Mouse (Mus musculus): ENCODE measurements around the gene Csrnp2. TPM values are rescaled to one million over a fixed set of nuclear protein-coding genes. Genes with fewer than 3 reads are reported as not detected.

Csrnp2 gene
- polyA plus RNA-seq, 1 experiment from 2014 or later: 4.7 TPM

DNA sequence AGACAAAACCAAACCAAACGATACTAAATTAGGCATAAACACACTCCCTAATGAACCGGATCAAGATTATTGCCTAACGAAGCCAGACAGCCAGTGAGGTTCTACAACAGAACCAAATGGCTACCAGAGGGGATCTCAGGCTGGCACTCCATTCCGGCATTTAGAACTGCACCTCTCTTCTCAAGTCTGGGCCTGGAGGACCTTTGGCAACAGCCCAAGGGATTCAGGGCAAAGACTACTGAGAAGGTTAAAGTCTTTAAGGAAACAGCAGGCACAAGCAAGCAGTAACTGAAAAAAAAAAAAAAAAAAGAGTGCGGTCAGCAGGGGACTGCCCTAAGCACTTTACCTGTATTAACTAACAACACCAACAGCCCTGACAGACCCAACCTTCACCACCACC, 33.2 kb downstream of the Csrnp2 start:
- Histone ChIP-seq H3K36me3 (ENCODE audit: insufficient read depth, low read length) (no peaks in the 10 kb centered on the region), H3K27ac (ENCODE audit: low read length) (no peak overlapping the region), H3K4me3 (ENCODE audit: low read depth, low read length) (no peak overlapping the region), H3K27me3 (replicated peaks; ENCODE audit: insufficient read depth, low read length) (no peaks in the 10 kb centered on the region), H3K4me2 (replicated peaks; ENCODE audit: low read depth, low read length) (no peak overlapping the region), H3K9ac (replicated peaks; ENCODE audit: low read depth) (no peak overlapping the region), H3K9me3 (ENCODE audit: low read length) (no peaks in the 10 kb centered on the region), H3K4me1 (ENCODE audit: insufficient read depth, low read depth, low read length) (no peaks in the 10 kb centered on the region)
- WGBS: 80% methylated on average over 5 of the region's 5 CpGs
- DNase-seq (ENCODE audit: low spot score): no peak
- no peak for TF ChIP-seq EP300 (IDR thresholded peaks at IDR 0.05)
- no peak for TF ChIP-seq CTCF (IDR thresholded peaks at IDR 0.05)
- ATAC-seq: no peak

DNA sequence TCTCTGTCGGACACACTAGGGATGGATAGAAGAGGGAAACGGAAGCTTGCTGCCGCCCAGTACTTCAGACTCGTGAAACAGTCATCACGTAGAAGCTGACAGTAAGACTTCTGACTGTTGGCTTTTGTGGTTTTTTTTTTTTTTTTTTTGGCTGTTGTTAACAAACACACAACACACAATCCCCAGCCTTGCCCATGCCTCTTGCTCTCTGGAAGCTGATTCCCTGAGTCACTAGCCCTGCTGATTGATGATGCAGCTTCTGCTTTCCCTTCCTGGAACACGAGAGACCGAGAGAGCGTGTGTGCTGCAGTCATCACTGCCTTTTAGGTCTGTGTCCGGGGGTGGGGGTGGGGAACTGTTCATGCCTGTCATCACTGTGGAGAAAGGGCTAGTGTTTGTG, 33.6 kb downstream of the Csrnp2 start:
- H3K27ac ChIP-seq (ENCODE audit: low read length): no peak overlapping the region
- no peak for ATAC-seq

DNA sequence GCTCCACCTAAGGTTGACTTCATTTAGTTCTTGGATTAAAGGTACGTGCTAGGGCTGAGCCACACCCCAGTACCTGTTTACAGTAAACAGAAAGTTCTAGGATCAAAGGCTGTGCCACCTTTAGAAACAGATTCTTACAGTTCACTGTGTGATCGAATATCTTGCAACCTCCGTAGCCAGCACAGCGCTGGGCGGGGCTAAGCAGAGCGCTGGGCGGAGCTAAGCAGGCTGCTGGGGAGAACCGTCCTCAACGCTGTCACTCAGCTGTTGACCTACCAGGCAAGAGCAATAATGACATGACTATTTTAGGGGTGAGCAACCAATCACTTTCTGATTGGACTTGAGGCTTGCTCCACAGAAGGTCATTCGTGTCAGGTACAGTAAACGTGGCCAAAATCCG, 34.3 kb downstream of the Csrnp2 start:
- H3K9ac ChIP-seq (replicated peaks; ENCODE audit: low read depth): no peak overlapping the region
- H3K36me3 ChIP-seq (ENCODE audit: insufficient read depth, low read length): no peaks in the 10 kb centered on the region
- H3K27ac ChIP-seq (ENCODE audit: low read length): no peak overlapping the region
- no peaks in the 10 kb centered on the region for H3K4me1 ChIP-seq (ENCODE audit: insufficient read depth, low read depth, low read length)
- peak overlapping the region; percentile 25; the same call in 1 of the 2 replicates for H3K4me2 ChIP-seq (replicated peaks; ENCODE audit: low read depth, low read length)
- TF ChIP-seq CTCF (IDR thresholded peaks at IDR 0.05): no peak
- no peak for TF ChIP-seq EP300 (IDR thresholded peaks at IDR 0.05)
- ATAC-seq: peak; percentile 60
- H3K4me3 ChIP-seq (ENCODE audit: low read depth, low read length): no peak overlapping the region
- no peaks in the 10 kb centered on the region for H3K9me3 ChIP-seq (ENCODE audit: low read length)
- 8% methylated on average over 12 of the region's 12 CpGs for WGBS
- H3K27me3 ChIP-seq (replicated peaks; ENCODE audit: insufficient read depth, low read length): no peaks in the 10 kb centered on the region
- DNase-seq (ENCODE audit: low spot score): peak; percentile 62

More for the DNA sequence above, 33.6 kb downstream of the Csrnp2 start:
- no peak for DNase-seq (ENCODE audit: low spot score)
- TF ChIP-seq EP300 (IDR thresholded peaks at IDR 0.05) (no peak), CTCF (IDR thresholded peaks at IDR 0.05) (no peak)
- no peaks in the 10 kb centered on the region for H3K4me1 ChIP-seq (ENCODE audit: insufficient read depth, low read depth, low read length)
- H3K27me3 ChIP-seq (replicated peaks; ENCODE audit: insufficient read depth, low read length): no peaks in the 10 kb centered on the region
- H3K4me2 ChIP-seq (replicated peaks; ENCODE audit: low read depth, low read length): no peak overlapping the region
- H3K36me3 ChIP-seq (ENCODE audit: insufficient read depth, low read length): no peaks in the 10 kb centered on the region
- no peak overlapping the region for H3K9ac ChIP-seq (replicated peaks; ENCODE audit: low read depth)
- no peak overlapping the region for H3K4me3 ChIP-seq (ENCODE audit: low read depth, low read length)
- 65% methylated on average over 9 of the region's 9 CpGs for WGBS
- H3K9me3 ChIP-seq (ENCODE audit: low read length): no peaks in the 10 kb centered on the region

DNA sequence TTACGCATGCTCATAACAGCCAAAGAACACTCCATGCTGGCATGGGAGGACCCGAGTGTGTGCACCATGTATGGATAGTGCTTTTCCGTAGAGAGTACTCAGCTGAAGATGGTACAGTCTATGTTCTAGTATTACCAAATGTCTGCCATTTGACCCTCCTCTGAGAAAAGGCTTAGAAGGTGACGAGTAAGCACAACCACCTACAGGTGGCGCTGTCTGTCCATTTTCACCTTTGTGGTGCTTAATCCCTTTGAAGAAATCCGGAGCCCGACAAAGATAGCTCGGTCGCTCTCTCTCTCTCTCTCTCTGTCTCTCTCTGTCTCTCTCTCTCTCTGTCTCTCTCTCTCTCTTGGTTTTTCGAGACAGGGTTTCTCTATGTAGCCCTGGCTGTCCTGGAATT, 37.2 kb downstream of the Csrnp2 start:
- WGBS: 40% methylated on average over 10 of the region's 10 CpGs
- H3K27me3 ChIP-seq (replicated peaks; ENCODE audit: insufficient read depth, low read length): no peaks in the 10 kb centered on the region

DNA sequence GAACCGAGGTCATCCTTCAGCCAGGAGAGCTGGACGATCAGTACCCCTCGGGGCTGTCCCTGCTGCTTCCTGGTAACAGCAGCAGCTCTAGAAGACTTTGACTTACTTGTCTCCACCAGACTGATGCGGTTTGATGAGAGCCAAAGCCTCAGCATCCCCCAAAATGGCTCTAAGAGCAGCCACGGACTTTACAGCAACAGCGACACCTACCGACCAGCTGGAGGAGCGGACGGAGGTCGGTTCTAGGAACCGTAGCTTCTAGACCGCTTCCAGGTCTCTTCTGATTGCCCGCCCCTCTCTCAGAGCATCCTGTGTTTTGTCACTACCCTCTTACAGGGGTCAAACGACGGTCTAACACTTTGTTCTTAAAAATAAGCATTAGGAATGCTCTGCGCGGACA, 37.9 kb downstream of the Csrnp2 start:
- H3K9me3 ChIP-seq (ENCODE audit: low read length): no peaks in the 10 kb centered on the region
- H3K36me3 ChIP-seq (ENCODE audit: insufficient read depth, low read length): no peaks in the 10 kb centered on the region
- no peak overlapping the region for H3K4me3 ChIP-seq (ENCODE audit: low read depth, low read length)
- no peaks in the 10 kb centered on the region for H3K27me3 ChIP-seq (replicated peaks; ENCODE audit: insufficient read depth, low read length)
- no peak for TF ChIP-seq EP300 (IDR thresholded peaks at IDR 0.05)
- TF ChIP-seq CTCF (IDR thresholded peaks at IDR 0.05): peak; percentile 95
- 7% methylated on average over 17 of the region's 17 CpGs for WGBS
- ATAC-seq: peak; percentile 69
- no peak overlapping the region for H3K9ac ChIP-seq (replicated peaks; ENCODE audit: low read depth)
- no peaks in the 10 kb centered on the region for H3K4me1 ChIP-seq (ENCODE audit: insufficient read depth, low read depth, low read length)
- no peak overlapping the region for H3K27ac ChIP-seq (ENCODE audit: low read length)
- peak; percentile 83 for DNase-seq (ENCODE audit: low spot score)
- no peak overlapping the region for H3K4me2 ChIP-seq (replicated peaks; ENCODE audit: low read depth, low read length)

More for the DNA sequence above, 37.2 kb downstream of the Csrnp2 start:
- Histone ChIP-seq H3K9me3 (ENCODE audit: low read length) (no peaks in the 10 kb centered on the region), H3K4me3 (ENCODE audit: low read depth, low read length) (no peak overlapping the region), H3K27ac (ENCODE audit: low read length) (no peak overlapping the region), H3K36me3 (ENCODE audit: insufficient read depth, low read length) (no peaks in the 10 kb centered on the region), H3K9ac (replicated peaks; ENCODE audit: low read depth) (no peak overlapping the region), H3K4me1 (ENCODE audit: insufficient read depth, low read depth, low read length) (no peaks in the 10 kb centered on the region), H3K4me2 (replicated peaks; ENCODE audit: low read depth, low read length) (no peak overlapping the region)
- TF ChIP-seq EP300 (IDR thresholded peaks at IDR 0.05): no peak
- peak; percentile 73 for TF ChIP-seq CTCF (IDR thresholded peaks at IDR 0.05)
- ATAC-seq: peak; percentile 25; the same call in 1 of the 2 replicates
- peak; percentile 73 for DNase-seq (ENCODE audit: low spot score)

DNA sequence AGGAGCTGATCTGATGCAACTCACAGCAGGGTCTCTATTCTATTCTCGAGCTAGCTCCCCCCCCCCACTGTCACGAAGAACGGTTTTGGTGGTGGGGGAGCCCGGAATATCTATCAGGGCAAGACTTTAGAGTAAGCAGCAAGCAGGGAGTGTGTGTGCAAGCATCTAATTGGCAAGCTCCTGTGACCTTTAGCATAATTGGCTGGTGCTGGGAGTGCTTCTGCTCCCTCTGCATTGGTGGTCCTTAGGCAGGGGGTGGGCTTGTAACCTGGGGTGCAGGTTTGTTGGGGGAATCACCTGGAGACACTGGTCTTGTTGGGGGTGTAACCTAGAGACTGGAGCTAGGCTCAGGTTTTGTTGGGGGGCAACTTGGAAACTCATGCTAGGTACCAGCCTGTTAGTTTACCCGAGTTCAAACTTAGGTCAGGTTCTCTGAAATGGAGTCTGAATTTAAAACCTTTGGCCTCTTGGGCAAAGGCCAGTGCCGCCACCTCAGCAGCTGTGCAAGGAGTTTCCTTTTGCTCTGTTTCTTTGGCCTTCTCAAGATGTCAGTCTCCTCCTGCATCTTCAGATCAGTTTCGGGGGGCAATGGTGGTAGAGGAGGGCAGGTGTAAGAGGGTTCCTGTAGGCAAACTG, 38.8 kb downstream of the Csrnp2 start:
- Histone ChIP-seq H3K9ac (replicated peaks; ENCODE audit: low read depth) (no peak overlapping the region), H3K27me3 (replicated peaks; ENCODE audit: insufficient read depth, low read length) (no peaks in the 10 kb centered on the region), H3K4me3 (ENCODE audit: low read depth, low read length) (no peak overlapping the region), H3K27ac (ENCODE audit: low read length) (no peak overlapping the region), H3K4me1 (ENCODE audit: insufficient read depth, low read depth, low read length) (no peaks in the 10 kb centered on the region), H3K36me3 (ENCODE audit: insufficient read depth, low read length) (no peaks in the 10 kb centered on the region), H3K9me3 (ENCODE audit: low read length) (no peaks in the 10 kb centered on the region), H3K4me2 (replicated peaks; ENCODE audit: low read depth, low read length) (no peak overlapping the region)
- no peak for TF ChIP-seq CTCF (IDR thresholded peaks at IDR 0.05)
- TF ChIP-seq EP300 (IDR thresholded peaks at IDR 0.05): no peak
- 72% methylated on average over 7 of the region's 7 CpGs for WGBS
- DNase-seq (ENCODE audit: low spot score) (no peak), ATAC-seq (no peak)

Measured in lung, postnatal 0 days (tissue).